Mouse (Mus musculus): ENCODE data around the gene Sfmbt2.

DNA sequence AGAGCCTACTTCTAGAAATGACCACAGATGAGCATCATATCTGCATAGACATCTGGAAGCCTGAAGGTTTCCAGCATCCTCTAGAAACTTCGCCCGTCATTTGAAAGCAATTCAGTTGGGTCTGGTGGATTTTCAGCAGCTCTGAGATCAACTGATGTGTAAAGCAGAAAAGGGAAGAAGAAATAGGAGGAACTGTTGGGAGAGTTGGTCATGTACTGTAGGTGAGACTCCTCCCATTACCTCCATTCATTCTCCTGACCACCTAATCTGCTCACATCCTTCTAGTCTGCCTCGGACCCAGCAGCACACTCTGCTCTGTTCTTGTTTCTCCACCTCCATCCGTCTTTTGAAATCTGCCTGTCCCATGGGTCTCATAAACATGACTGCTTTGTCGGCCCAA is 22.3 kb upstream of the Sfmbt2 start:
- TF ChIP-seq MYOG (IDR thresholded peaks at IDR 0.05; ENCODE audit: control insufficient read depth in 1 of 3, insufficient read depth in 1 of 3, insufficient read length in 2 of 3, low read depth in 2 of 3) (no peak), MAX (IDR thresholded peaks at IDR 0.05; ENCODE audit: low read depth) (no peak), CEBPB (IDR thresholded peaks at IDR 0.05; ENCODE audit: insufficient read depth, poor library complexity, severe bottlenecking) (no peak), E2F4 (IDR thresholded peaks at IDR 0.05; ENCODE audit: insufficient read depth) (no peak), POLR2A (IDR thresholded peaks at IDR 0.05; ENCODE audit: insufficient read length, low read depth) (no peak), TCF3 (IDR thresholded peaks at IDR 0.05; ENCODE audit: insufficient read length, low read depth) (no peak), SRF (IDR thresholded peaks at IDR 0.05; ENCODE audit: control insufficient read depth, insufficient read length, low read depth) (no peak), USF1 (IDR thresholded peaks at IDR 0.05; ENCODE audit: low read depth) (no peak), POLR2AphosphoS2 (IDR thresholded peaks at IDR 0.05; ENCODE audit: insufficient read length, low read depth) (no peak), MYOD1 (IDR thresholded peaks at IDR 0.05; ENCODE audit: control insufficient read depth in 1 of 3, insufficient read length in 2 of 3, low read depth in 2 of 3) (no peak)

Measured in myocyte (in vitro differentiated cells).